In the genomic region with DNA sequence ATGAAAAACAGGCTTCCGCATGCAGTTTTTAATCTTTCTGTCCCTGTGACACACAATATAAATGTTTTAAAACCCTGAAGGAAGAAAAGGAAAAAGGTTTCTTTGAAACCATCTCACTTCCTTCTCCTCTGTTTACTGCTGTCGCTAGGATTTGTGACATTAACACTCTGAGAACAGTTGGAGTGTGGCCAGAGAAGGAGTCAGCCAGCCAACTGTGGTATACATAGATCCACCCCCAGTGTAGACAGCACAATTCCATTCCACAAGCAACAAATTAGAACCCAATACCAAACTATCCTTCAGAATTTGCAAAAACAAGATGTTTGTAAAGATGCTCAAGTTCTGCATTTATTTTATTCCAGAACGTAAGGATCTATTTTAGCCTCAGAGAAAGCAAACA, we compare ENCODE assay signal across 15 mouse cellular contexts. TPM values are rescaled to one million over a fixed set of nuclear protein-coding genes. Genes with fewer than 3 reads are reported as not detected.
DNase-seq lines count a peak whose midpoint lies in the region; ATAC-seq lines count a peak whose summit lies in the region.
"Had no signal": no experiment of that assay in that cellular context is flagged by ENCODE, and none has a peak within 500 bp of the region (broad histone marks: within the 10 kb centered on the region; RNA-seq: fewer than 3 reads in every experiment).

No protein-coding gene starts in this region.

- no peak overlapping the region for H3K4me3 ChIP-seq in hindbrain, embryonic 12.5 days
- H3K4me3 ChIP-seq in hindbrain, embryonic 10.5 days, result no peak overlapping the region
- no peak overlapping the region for H3K4me3 ChIP-seq in lung, embryonic 16.5 days (ENCODE audit: low read length)
- H3K4me3 ChIP-seq in forebrain, embryonic 16.5 days (replicated peaks; ENCODE audit: low read length), result no peak overlapping the region
- H3K4me3 ChIP-seq: myocyte had no signal

- peak overlapping the region; percentile 48; the same call in 1 of the 2 replicates for H3K27ac ChIP-seq in hindbrain, embryonic 12.5 days
- no peak overlapping the region for H3K27ac ChIP-seq in hindbrain, embryonic 10.5 days
- H3K27ac ChIP-seq in lung, embryonic 16.5 days (ENCODE audit: low read length), result no peak overlapping the region
- H3K27ac ChIP-seq in forebrain, embryonic 16.5 days (ENCODE audit: low read length), result no peak overlapping the region

- H3K9me3 ChIP-seq in hindbrain, embryonic 12.5 days (replicated peaks), result no peaks in the 10 kb centered on the region
- no peaks in the 10 kb centered on the region for H3K9me3 ChIP-seq in hindbrain, embryonic 10.5 days
- H3K9me3 ChIP-seq in lung, embryonic 16.5 days (ENCODE audit: control insufficient read depth, low read length), result no peaks in the 10 kb centered on the region
- H3K9me3 ChIP-seq in forebrain, embryonic 16.5 days (ENCODE audit: control insufficient read depth, low read length), result no peaks in the 10 kb centered on the region

- H3K4me2 ChIP-seq in hindbrain, embryonic 12.5 days (replicated peaks), result no peak overlapping the region
- no peak overlapping the region for H3K4me2 ChIP-seq in lung, embryonic 16.5 days (ENCODE audit: low read depth, low read length)
- H3K4me2 ChIP-seq in forebrain, embryonic 16.5 days (ENCODE audit: low read length), result no peak overlapping the region

- no peak overlapping the region for H3K9ac ChIP-seq in hindbrain, embryonic 12.5 days
- H3K9ac ChIP-seq in lung, embryonic 16.5 days (ENCODE audit: low read length), result no peak overlapping the region
- no peak overlapping the region for H3K9ac ChIP-seq in forebrain, embryonic 16.5 days (replicated peaks; ENCODE audit: low read depth, low read length)

- WGBS in hindbrain, embryonic 12.5 days, result 84% methylated on average over 3 of the region's 3 CpGs
- WGBS in hindbrain, embryonic 10.5 days, result 87% methylated on average over 3 of the region's 3 CpGs
- WGBS in lung, embryonic 16.5 days, result 35% methylated on average over 3 of the region's 3 CpGs
- WGBS in forebrain, embryonic 16.5 days, result 19% methylated on average over 3 of the region's 3 CpGs

- H3K27me3 ChIP-seq in hindbrain, embryonic 12.5 days, result no peaks in the 10 kb centered on the region
- H3K27me3 ChIP-seq in hindbrain, embryonic 10.5 days (ENCODE audit: insufficient read depth, poor library complexity, severe bottlenecking), result peaks cover 3% of the 10 kb centered on the region; the same call in 1 of the 2 replicates
- H3K27me3 ChIP-seq in lung, embryonic 16.5 days (ENCODE audit: control insufficient read depth, insufficient read depth, low read depth, low read length), result no peaks in the 10 kb centered on the region
- no peaks in the 10 kb centered on the region for H3K27me3 ChIP-seq in forebrain, embryonic 16.5 days (replicated peaks; ENCODE audit: control insufficient read depth, insufficient read depth, low read length)

- peaks cover 20% of the 10 kb centered on the region for H3K4me1 ChIP-seq in hindbrain, embryonic 12.5 days
- H3K4me1 ChIP-seq in hindbrain, embryonic 10.5 days (replicated peaks), result peaks cover 36% of the 10 kb centered on the region
- peaks cover 34% of the 10 kb centered on the region for H3K4me1 ChIP-seq in lung, embryonic 16.5 days (replicated peaks; ENCODE audit: control insufficient read depth, insufficient read depth, low read length)
- peaks cover 26% of the 10 kb centered on the region for H3K4me1 ChIP-seq in forebrain, embryonic 16.5 days (replicated peaks; ENCODE audit: control insufficient read depth, insufficient read depth, low read length)

- no peak for DNase-seq in hindbrain, embryonic 10.5 days (ENCODE audit: low spot score)
- no peak for DNase-seq in lung, adult 18-20 months
- peak; percentile 52 to 56 for DNase-seq in cerebellum, adult 18-20 months
- DNase-seq in gastrocnemius, postnatal 25 days, result no peak
- DNase-seq: adrenal gland, postnatal 25 days had no signal

- no peak for ATAC-seq in hindbrain, embryonic 12.5 days (ENCODE audit: low FRiP score)
- peak; percentile 31; the same call in 1 of the 2 replicates for ATAC-seq in lung, embryonic 16.5 days (ENCODE audit: low read depth)
- peak; percentile 61; the same call in 1 of the 2 replicates for ATAC-seq in forebrain, embryonic 16.5 days
- no peak for ATAC-seq in activated CD4-positive, CD25-positive, alpha-beta regulatory T cell, adult 4 months

- H3K36me3 ChIP-seq in hindbrain, embryonic 12.5 days, result no peaks in the 10 kb centered on the region
- no peaks in the 10 kb centered on the region for H3K36me3 ChIP-seq in hindbrain, embryonic 10.5 days
- H3K36me3 ChIP-seq in lung, embryonic 16.5 days (ENCODE audit: control insufficient read depth, insufficient read depth, low read length), result no peaks in the 10 kb centered on the region
- H3K36me3 ChIP-seq in forebrain, embryonic 16.5 days (ENCODE audit: control insufficient read depth, insufficient read depth), result no peaks in the 10 kb centered on the region

RNA-seq across cellular contexts. Expression of a gene that starts 6.7 kb away (rescaled TPM):
- polyA plus RNA-seq in hindbrain, embryonic 12.5 days (2016; fragmentation: Nextera tagmentation; extraction: Ambion mirVana), result not detected in 2 replicates
- polyA plus RNA-seq in hindbrain, embryonic 10.5 days (2016; fragmentation: Nextera tagmentation; extraction: Ambion mirVana), result 0.24 TPM in 1 of 2 replicates, not detected in the other
- 0.10 TPM in 1 of 2 replicates, not detected in the other for polyA plus RNA-seq in lung, embryonic 16.5 days (2015; fragmentation: Nextera tagmentation; extraction: Ambion mirVana)
- not detected in 2 replicates for polyA plus RNA-seq in forebrain, embryonic 16.5 days (2015; fragmentation: Nextera tagmentation; extraction: Ambion mirVana)
- polyA plus RNA-seq in activated CD4-positive, CD25-positive, alpha-beta regulatory T cell, adult 4 months (2017; shearing (Covaris generic)), result not detected
- not detected for total RNA-seq in gastrocnemius, postnatal 25 days (2021)
- total RNA-seq: adrenal gland, postnatal 25 days; heart, adult 8-10 months; hematopoietic stem cell, adult 5-6 weeks; megakaryocyte progenitor cell, adult 5-6 weeks had no signal
- polyA plus RNA-seq: cortical plate, adult 2 months; myocyte; stomach, embryonic 14.5 days had no signal

Comparison
In these comparisons a context has a peak if more than half of its experiments do, and no peak if none do; other contexts are left out.
1. ATAC-seq: peak in lung, embryonic 16.5 days (single experiment) and forebrain, embryonic 16.5 days (single experiment); none in hindbrain, embryonic 12.5 days (single experiment) and activated CD4-positive, CD25-positive, alpha-beta regulatory T cell, adult 4 months (single experiment).
2. DNase-seq: peak in cerebellum, adult 18-20 months (2 of 2); none in hindbrain, embryonic 10.5 days (single experiment), lung, adult 18-20 months (0 of 2) and gastrocnemius, postnatal 25 days (single experiment).